Mouse (Mus musculus): ENCODE results near the gene Kir3dl2. TPM values are rescaled to one million over a fixed set of nuclear protein-coding genes. Genes with fewer than 3 reads are reported as not detected.
"Not testable (repeated sequence)": the region's sequence is repeated elsewhere in the genome, so short reads cannot be mapped to it uniquely, and the experiment has no call there.

Gene Kir3dl2
- not detected for total RNA-seq (2021)
- long read RNA-seq, experiment 1: 0 reads
- long read RNA-seq, experiment 2: 0 reads

DNA sequence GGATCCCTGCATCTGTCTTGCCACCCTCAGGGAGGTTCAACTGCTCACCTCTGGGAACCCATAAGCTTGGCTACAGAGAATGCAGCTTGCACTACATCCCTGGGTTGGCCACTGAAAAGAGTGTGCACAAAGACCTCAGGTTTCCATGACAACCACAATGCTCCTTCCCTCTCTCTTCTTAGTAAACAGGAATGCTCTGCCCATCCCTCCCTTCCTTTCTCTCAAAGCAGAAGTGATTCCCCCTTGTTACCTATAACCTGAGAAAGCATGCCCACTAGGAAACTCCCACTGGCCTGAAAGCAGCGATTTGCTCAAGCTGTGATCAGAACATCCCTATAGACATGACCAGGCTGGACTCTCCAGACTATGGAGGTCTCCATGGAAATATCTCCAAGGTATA, at the start of gene Kir3dl2:
Kir3dl2 (minus strand) TSS at position 101 of the 400 bp plus-strand sequence.
- DNase-seq: not testable (repeated sequence)

GRCm38 (mm10) chrX:136590897-136591257, 47.0 kb upstream of the Kir3dl2 start:
- DNase-seq: no peak

GRCm38 (mm10) chrX:136590199-136590896, 46.5 kb upstream of the Kir3dl2 start, which contains the start of gene Tceal3:
Tceal3 (plus strand) TSS chrX:136590842.
- DNase-seq: no peak

- DNase-seq: no peak
Observed at GRCm38 (mm10) chrX:136584617-136585016, 40.8 kb upstream of the Kir3dl2 start.

- not testable (repeated sequence) for DNase-seq
Observed at GRCm38 (mm10) chrX:136569094-136569493, 25.2 kb upstream of the Kir3dl2 start.

DNA sequence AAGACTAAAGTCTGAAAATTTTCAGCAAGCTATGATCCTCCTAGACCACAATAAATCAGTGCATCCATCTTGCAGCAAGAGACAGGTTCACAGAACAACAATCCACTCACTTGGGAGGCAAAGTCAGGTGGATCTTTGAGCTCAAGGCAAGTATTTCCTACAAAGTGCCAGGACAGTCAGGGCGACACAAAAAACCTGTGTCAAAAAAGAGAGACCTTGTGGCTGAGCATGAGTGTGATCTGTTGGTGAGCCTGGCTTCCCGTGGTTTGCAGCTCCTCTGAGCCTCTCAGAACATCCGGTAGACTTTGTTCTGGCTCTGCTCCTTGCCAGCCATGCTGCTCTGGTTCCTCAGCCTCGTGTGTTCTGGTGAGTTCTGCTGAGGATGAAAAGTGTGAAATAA, 26.2 kb downstream of the Kir3dl2 start, which contains the start of gene Kir3dl1:
Kir3dl1 (plus strand) TSS at position 301 of the 400 bp plus-strand sequence.
- not testable (repeated sequence) for DNase-seq

Other genes starting within 250 kb of the Kir3dl2 start
- not detected for gene Kir3dl1, start 26.1 kb downstream of the Kir3dl2 start, total RNA-seq (2021)
- 10 to 100 TPM; 22.3 to 30.4 TPM for gene Tceal3, start 46.8 kb upstream of the Kir3dl2 start, total RNA-seq (2021)
- 1 to 10 TPM; 6.4 to 6.9 TPM for gene Tceal1, start 163.9 kb upstream of the Kir3dl2 start, total RNA-seq (2021)
- gene Morf4l2, start 199.6 kb upstream of the Kir3dl2 start, total RNA-seq (2021): 100 to 1,000 TPM; 226 to 278 TPM
- not detected for gene Glra4, start 236.1 kb upstream of the Kir3dl2 start, total RNA-seq (2021)

Measured in adrenal gland, postnatal 10 days (tissue).